Mouse (Mus musculus) adrenal gland, postnatal 10 days (tissue): Measurements from ENCODE around the gene Prkar2b. TPM values are rescaled to one million over a fixed set of nuclear protein-coding genes. Genes with fewer than 3 reads are reported as not detected.

Source experiments
- DNase-seq: peaks from one replicate; pipeline ENCODE4 v3.0.0; 2021; ENCODE audit warnings: mixed read lengths
- long read RNA-seq, 2 experiments: library from polyadenylated mRNA; stranded (forward); transcript quantifications; one replicate each; pipeline ENCODE4 v2.0.0; 2021
- total RNA-seq, 2 experiments: library from RNA; stranded (reverse); gene quantifications; 2 replicates each; pipeline ENCODE4 v1.2.3; 2021

Prkar2b gene
- 100 to 1,000 TPM; 574 to 579 TPM for total RNA-seq
- long read RNA-seq, experiment 1, transcript Prkar2b-201 (12 exons, 1,657 nt), result minor isoform, 82 of 1,031 reads
- long read RNA-seq, experiment 1, transcript Prkar2b-202 (11 exons, 3,378 nt), result major isoform, 801 of 1,031 reads
- long read RNA-seq, experiment 1, partial matches to known transcripts, result 85 of 1,031 reads
- long read RNA-seq, experiment 1, other reads (novel, unspliced or antisense), result 63 of 1,031 reads
- long read RNA-seq, experiment 2, transcript Prkar2b-202 (11 exons, 3,378 nt), result major isoform, 297 of 371 reads
- long read RNA-seq, experiment 2, transcript Prkar2b-201 (12 exons, 1,657 nt), result minor isoform, 39 of 371 reads
- long read RNA-seq, experiment 2, partial matches to known transcripts, result 6 of 371 reads
- long read RNA-seq, experiment 2, other reads (novel, unspliced or antisense), result 29 of 371 reads

GRCm38 (mm10) chr12:32061090-32061930, at the start of gene Prkar2b:
Gene Prkar2b (minus strand): TSS chr12:32061296.
- DNase-seq, result peak; percentile 96

DNA sequence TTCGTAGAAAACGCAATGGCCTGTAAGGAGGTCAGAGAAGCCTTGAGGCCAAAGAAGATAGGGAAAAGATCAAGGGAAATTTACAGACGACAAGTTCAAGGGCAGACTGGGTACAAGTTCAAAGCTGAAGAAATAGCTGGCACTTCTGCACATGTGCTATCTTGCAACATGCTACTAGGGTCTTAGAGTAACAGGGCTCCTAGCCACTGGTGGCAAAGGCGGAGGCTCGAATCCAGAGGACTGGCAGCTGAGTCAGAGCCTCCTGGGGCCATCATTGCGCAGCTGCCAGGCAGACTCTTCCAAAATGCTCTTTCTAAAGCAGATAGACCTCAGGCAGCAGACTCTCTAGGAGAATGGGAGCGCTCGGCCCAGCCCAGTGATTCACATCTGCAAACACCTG, 48.1 kb upstream of the Prkar2b start:
- DNase-seq, result peak; percentile 81

GRCm38 (mm10) chr12:32104955-32105521, 43.9 kb upstream of the Prkar2b start:
- DNase-seq, result no peak

- DNase-seq, result peak; percentile 79
Observed at GRCm38 (mm10) chr12:32104451-32104862, 43.4 kb upstream of the Prkar2b start.

- DNase-seq, result no peak
Observed at GRCm38 (mm10) chr12:32101306-32101705, 40.2 kb upstream of the Prkar2b start.

DNA sequence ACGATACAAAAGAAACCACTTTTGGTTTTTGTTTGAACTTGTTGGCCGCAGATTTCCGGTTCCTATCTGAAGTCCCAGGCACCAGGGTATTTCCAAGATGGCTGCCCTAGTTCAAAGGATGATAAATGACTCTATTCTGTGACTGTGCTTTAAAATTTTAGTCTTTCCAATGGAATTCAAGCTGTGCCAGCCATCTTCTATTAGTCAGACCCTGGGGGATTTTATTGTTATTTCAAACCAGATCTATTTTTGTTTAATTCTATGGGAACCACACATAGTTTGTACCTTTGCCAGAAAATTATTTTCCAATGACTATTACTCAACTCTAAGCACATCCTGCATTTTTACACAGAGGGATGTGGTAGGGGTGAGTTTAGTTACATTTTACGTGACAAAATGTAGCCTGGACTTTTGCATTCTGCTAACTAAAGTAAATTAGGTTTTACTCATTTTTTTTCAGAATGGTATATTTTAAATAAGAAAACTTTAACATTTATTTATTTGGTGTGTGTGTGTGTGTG, 38.6 kb upstream of the Prkar2b start:
- DNase-seq, result no peak

DNA sequence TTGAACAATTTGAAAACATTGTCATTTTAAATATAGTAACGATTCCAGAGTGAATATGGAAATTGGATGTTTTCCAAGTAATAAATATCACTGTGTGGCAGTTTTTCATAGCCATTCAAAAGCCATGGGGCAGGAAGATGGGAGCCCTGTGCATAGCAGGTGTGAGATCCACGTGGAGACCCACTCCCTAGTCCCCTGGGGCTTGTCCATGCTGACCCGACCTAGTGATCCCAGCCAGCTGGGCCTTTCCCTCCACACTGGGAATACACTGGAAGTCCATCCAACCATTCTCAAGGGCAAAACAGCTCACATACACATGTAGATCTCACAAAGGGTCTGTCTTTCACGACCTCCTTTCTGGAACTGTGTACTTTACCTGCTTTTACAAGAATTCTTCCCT, 37.5 kb upstream of the Prkar2b start:
- DNase-seq, result peak; percentile 60

- no peak for DNase-seq
Observed at GRCm38 (mm10) chr12:32097107-32097506, 36.0 kb upstream of the Prkar2b start.

DNA sequence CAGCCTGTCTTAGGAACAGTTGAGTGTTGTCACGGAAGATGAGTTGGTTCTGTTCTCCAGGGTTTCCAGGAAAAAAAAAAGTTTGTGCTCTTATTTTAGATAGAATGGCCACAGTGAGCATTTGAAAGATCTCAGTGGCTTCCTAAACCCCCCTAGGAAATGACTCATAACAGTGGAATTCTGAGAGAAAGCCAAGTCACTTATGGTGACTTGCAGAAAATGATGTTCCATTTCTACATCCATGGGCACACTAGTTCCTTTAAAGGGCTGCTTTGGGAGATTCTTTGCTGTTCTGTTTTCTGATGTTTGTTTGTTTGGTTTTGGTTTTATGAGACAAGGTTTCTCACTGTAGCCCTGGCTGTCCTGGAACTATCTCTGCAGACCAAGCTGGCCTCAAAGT, 34.1 kb upstream of the Prkar2b start:
- DNase-seq, result no peak

GRCm38 (mm10) chr12:32092452-32092851, 31.4 kb upstream of the Prkar2b start:
- no peak for DNase-seq

GRCm38 (mm10) chr12:32088566-32088965, 27.5 kb upstream of the Prkar2b start:
- DNase-seq, result no peak

DNA sequence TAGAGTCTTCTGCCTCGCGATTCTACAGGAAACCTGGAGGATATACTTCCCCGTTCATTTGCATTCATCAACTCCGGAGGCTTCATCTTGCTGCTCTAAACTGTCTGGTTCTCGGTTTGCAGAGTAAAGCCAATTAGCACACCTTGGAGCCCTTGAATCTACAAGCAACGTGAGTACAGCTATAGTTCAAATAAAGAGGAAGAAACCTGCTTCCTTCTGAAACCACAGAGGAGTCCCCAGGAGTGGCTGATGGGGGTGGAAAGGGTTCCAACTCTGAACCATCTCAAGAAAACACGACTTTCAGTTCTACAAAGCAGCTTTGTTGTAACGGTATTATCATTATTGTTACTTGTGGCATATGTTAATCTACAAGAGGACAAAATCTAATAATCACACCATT, 26.2 kb upstream of the Prkar2b start:
- no peak for DNase-seq

DNA sequence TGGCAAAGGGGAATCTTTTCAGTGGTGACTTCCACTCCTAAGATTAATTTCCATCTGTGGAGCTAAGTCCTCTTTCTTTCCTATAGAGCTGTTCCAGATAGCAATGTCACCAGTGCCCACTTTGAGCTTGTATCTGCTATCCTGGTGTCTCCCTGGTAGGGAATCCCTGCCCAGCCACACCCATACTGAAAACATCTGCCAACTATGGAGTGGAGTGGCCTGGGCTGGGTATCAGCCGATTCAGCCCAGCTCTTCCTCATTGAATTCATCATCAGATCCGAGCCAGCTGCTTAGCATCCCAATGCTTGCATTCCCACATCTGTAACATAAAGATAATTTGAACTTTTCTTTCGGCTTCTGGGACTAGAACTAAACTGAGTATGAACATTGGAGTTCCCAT, 25.8 kb upstream of the Prkar2b start:
- no peak for DNase-seq

GRCm38 (mm10) chr12:32085856-32086255, 24.8 kb upstream of the Prkar2b start:
- DNase-seq, result peak; percentile 53

DNA sequence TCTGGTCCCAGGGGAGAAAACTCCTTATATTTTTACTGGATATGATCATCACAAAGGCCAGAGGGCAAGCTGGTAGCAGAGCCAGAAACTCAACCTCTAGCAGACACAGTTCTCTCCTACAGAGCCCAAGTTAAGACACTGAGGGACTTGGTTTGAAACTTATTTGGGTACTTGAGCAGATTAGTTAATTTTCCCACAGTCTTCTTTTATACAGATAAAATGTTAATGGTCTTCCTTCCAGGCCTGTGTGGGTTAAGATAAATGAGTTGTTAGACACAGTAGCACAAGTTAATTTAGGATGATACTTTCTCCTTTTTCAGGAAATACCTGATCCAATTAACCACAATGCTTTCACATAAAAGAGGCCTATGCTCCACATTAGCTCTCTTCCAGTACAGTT, 24.1 kb upstream of the Prkar2b start:
- DNase-seq, result no peak

DNA sequence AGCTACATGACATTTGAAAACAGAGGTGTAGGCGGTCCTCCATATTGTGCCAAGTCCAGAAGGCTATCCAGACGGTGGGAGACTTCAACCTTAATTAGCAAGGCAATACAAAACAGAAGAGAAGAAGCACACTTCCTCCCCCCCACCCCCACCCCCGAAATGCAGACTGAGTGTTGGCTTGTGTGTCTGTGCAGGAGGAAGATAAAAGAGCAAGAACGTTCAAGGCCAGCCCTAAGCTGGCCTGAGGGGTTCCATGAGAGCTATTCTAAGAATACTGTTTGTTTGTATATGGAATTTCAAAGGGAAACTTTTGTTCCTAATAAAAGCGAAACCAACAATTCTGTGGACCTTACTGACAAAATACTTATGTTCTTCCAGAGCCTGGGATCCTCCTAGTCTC, 23.5 kb upstream of the Prkar2b start:
- DNase-seq, result no peak

GRCm38 (mm10) chr12:32080692-32081091, 19.6 kb upstream of the Prkar2b start:
- DNase-seq, result no peak

DNA sequence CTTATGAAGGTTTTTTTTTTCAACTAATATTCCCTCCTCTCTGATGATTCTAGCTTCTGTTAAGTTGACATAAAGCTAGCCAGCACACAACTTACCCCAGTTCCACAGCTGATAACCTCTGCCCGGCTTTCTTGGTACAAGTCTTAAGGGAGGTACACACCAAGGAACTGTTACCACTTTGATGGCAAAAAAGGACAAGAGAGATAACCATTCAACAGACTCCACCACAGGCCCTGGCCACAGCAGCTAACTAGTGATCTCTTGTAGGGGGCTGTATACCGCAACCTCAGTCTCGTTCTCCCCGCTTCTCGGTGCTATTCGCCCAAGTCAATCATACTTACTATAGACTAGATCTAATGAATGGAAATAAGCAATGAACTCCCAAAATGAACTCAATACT, 16.3 kb upstream of the Prkar2b start:
- DNase-seq, result no peak

DNA sequence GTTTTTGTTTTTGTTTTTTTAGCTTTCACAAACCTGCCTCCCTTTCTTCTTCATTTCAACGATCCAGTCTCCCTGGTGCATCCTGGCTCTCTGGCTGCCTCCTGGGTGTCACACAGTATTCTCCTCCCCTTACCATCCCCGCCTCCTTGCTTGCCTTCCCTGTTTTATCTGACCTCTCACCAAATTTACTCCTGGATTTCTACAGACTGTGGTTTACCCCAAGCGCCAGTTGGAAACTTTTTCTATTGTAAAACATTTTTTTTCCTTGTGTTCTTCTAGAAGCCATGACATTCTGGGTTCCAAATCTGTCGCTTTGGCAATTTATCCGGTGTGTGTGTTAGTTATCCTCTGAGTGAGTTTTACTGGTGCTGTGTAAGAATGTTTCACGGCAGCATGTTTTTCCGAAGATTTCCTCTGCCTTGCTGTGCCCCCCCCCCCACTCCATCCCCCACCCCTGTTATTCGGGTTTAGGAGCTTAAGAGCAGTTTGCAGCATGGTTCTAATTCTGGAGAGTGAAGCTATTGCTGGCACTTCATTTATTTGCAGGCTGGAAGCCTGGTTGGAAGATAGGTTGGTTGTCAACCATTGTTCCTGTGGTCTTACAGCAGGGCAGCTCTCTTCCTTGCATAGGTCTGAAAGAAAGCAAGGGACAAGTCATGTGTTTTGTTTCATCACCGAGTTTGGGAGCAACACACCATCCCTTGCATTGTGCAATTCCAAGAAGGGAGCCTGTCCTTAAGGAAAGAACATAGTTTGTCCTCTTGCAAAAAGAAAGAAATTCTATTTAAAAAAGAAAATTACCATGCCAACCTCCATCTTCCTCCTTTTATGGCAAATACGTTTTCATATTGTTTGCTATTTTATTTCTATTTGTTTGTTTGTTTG, 15.0 kb upstream of the Prkar2b start:
- DNase-seq, result no peak

- DNase-seq, result no peak
Observed at GRCm38 (mm10) chr12:32074271-32074670, 13.2 kb upstream of the Prkar2b start.

- DNase-seq, result no peak
Observed at GRCm38 (mm10) chr12:32066004-32066403, 4.9 kb upstream of the Prkar2b start.
